Mouse (Mus musculus) midbrain, embryonic 15.5 days (tissue): ENCODE results near the gene Lrrc31. TPM values are rescaled to one million over a fixed set of nuclear protein-coding genes. Genes with fewer than 3 reads are reported as not detected.

ENCODE experiments used
- ATAC-seq: fragments of 200-750 bp; cut with Nextera tagmentation; replicated peaks from 2 replicates; pipeline ENCODE4 v1.8.0; 2017; ENCODE audit warnings: moderate TSS enrichment
- H3K27ac ChIP-seq: fragments of 300-500 bp; sonication (generic); 2 replicates; pipeline ENCODE4 v1.5.1; 2015; ENCODE audit warnings: mild to moderate bottlenecking, inconsistent platforms
- H3K27me3 ChIP-seq: fragments of 300-500 bp; sonication (generic); replicated peaks from 2 replicates; pipeline ENCODE4 v1.6.1; 2015; ENCODE audit warnings: inconsistent platforms
- H3K36me3 ChIP-seq: fragments of 300-500 bp; sonication (generic); replicated peaks from 2 replicates; pipeline ENCODE4 v1.6.1; 2015; ENCODE audit warnings: inconsistent platforms
- H3K4me1 ChIP-seq: fragments of 300-500 bp; sonication (generic); 2 replicates; pipeline ENCODE4 v1.6.1; 2015; ENCODE audit warnings: inconsistent platforms
- H3K4me2 ChIP-seq: fragments of 300-500 bp; sonication (generic); 2 replicates; pipeline ENCODE4 v1.6.1; 2015; ENCODE audit warnings: inconsistent platforms, mild to moderate bottlenecking, moderate library complexity
- H3K4me3 ChIP-seq: fragments of 300-500 bp; sonication (generic); 2 replicates; pipeline ENCODE4 v1.5.1; 2015; ENCODE audit warnings: mild to moderate bottlenecking, inconsistent platforms
- H3K9ac ChIP-seq: fragments of 300-500 bp; sonication (generic); 2 replicates; pipeline ENCODE4 v1.6.1; 2015; ENCODE audit warnings: mild to moderate bottlenecking, inconsistent platforms
- H3K9me3 ChIP-seq: fragments of 300-500 bp; sonication (generic); 2 replicates; pipeline ENCODE4 v1.6.1; 2016; ENCODE audit warnings: inconsistent platforms
- WGBS: fragments of 180-500 bp; shearing (Covaris S2); methylation state at CpG from one replicate; pipeline ENCODE4 v1.1.7; 2015; ENCODE audit warnings: mixed read lengths; 5-methylcytosine and 5-hydroxymethylcytosine counted together
- polyA plus RNA-seq: library from polyadenylated mRNA; unstranded; fragments of >200 nt; fragmentation: Nextera tagmentation; extraction: Ambion mirVana; gene quantifications from 2 replicates; pipeline ENCODE4 v1.2.1, GENCODE M21; 2015

The Lrrc31 gene
- polyA plus RNA-seq, 1 experiment from 2014 or later, result not detected

DNA sequence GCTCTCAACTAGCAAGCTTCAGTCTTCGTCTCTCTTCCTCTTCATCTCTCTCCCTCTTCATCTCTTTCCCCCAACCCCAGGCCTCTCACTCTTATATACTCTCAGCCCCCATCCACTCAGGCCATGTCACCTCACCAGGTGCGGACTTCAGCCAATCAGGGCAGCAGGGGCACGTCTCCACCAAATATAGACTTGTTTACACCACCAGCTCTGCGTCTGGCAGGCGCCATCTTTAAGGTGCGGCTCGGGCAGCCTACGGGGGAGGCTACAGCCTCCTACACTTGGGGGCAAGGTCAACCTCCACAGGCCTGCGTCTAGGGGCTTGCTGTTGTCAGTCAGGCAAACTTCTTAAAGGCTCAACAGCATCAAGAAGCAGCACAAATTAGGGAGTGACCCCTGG, 41.2 kb downstream of the Lrrc31 start:
- no peak for ATAC-seq
- Histone ChIP-seq H3K27ac (no peak overlapping the region), H3K36me3 (no peaks in the 10 kb centered on the region), H3K4me1 (no peaks in the 10 kb centered on the region), H3K9ac (no peak overlapping the region), H3K27me3 (no peaks in the 10 kb centered on the region), H3K9me3 (no peaks in the 10 kb centered on the region), H3K4me3 (no peak overlapping the region), H3K4me2 (no peak overlapping the region)
- WGBS, result 87% methylated on average over 9 of the region's 9 CpGs

DNA sequence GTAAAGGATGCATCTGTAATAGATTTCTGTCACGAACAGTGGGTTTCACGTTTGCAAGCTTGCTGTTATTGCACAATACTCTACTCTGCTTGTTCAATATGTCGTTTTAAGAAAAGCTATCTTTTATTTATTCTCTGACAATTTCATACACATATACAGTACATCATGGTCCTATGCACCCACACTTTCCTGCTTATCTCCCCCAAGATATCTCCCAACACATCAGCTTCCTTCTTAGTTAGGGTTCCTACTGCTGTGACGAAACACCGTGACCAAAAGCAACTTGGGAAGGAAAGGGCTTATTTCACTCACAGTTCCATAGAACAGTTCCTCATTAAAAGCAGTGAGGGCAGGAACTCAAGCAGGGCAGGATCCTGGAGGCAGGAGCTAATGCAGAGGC, 43.7 kb downstream of the Lrrc31 start:
- H3K9ac ChIP-seq, result no peak overlapping the region
- WGBS, result 92% methylated on average over 5 of the region's 5 CpGs
- H3K27ac ChIP-seq, result no peak overlapping the region
- no peak overlapping the region for H3K4me2 ChIP-seq
- H3K27me3 ChIP-seq, result peaks cover 3% of the 10 kb centered on the region
- ATAC-seq, result no peak
- H3K4me3 ChIP-seq, result no peak overlapping the region
- H3K4me1 ChIP-seq, result no peaks in the 10 kb centered on the region
- H3K9me3 ChIP-seq, result no peaks in the 10 kb centered on the region
- H3K36me3 ChIP-seq, result no peaks in the 10 kb centered on the region

DNA sequence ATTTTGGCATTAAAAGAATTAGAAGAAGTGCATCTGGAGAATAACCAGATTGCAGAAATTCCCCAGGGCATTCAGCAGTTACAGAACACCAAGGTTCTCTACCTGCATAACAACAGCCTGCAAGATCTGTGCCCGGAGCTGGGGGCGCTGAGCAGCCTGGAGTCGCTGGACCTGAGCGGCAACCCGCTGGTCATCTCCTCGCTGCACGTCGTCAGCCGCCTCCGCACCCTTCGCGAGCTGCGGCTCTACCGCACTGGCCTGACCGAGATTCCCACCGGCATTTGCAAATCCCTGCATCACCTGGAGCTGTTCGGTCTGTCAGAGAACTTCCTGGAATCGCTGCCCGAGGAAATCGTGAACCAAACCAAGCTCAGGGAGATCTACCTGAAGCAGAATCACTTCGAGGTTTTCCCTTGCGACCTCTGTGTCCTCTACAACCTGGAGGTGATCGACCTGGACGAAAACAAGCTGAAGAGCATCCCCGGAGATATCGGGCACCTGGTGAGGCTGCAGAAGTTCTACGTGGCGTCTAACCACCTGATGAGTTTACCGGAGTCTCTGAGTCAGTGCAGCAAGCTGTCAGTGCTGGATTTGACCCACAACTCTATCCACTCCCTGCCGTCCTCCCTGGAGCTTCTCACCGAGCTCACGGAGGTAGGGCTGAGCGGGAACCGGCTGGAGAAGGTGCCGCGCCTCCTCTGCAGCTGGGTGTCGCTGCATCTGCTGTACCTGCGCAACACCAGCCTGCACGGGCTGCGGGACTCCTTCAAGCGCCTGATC, 49.4 kb downstream of the Lrrc31 start:
- Histone ChIP-seq H3K9me3 (no peaks in the 10 kb centered on the region), H3K27me3 (peaks cover 20% of the 10 kb centered on the region), H3K4me2 (peak overlapping the region; percentile 88), H3K36me3 (no peaks in the 10 kb centered on the region), H3K9ac (peak overlapping the region; percentile 13), H3K27ac (no peak overlapping the region), H3K4me1 (peaks cover 14% of the 10 kb centered on the region), H3K4me3 (peak overlapping the region; percentile 46)
- WGBS, result under 1% methylated on average over 41 of the region's 41 CpGs
- ATAC-seq, result peak; percentile 92

DNA sequence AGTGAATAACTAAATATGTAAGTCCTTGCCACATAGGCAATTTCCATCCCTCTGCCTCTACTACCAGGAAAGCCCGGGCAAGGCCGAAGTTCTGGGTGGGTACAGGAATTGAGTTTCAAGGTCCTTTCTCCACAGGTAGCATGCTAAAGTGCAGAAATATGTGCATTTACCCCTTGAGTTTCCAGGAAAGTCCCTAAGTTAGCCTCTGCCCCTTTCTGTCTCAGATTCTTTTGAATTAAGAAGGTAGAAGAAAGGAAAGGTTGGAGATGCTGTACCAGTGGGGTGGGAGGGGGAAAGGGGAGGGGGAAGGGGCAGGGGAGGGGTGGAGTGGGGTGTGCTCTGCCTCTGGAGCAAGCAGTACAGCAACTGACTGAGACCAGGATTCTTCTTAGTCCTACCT, 51.2 kb downstream of the Lrrc31 start:
- Histone ChIP-seq H3K4me1 (peaks cover 14% of the 10 kb centered on the region), H3K9me3 (no peaks in the 10 kb centered on the region), H3K9ac (no peak overlapping the region), H3K4me2 (no peak overlapping the region), H3K27me3 (peaks cover 20% of the 10 kb centered on the region), H3K36me3 (no peaks in the 10 kb centered on the region), H3K4me3 (no peak overlapping the region), H3K27ac (no peak overlapping the region)
- ATAC-seq, result no peak
- 92% methylated on average over 2 of the region's 2 CpGs for WGBS

DNA sequence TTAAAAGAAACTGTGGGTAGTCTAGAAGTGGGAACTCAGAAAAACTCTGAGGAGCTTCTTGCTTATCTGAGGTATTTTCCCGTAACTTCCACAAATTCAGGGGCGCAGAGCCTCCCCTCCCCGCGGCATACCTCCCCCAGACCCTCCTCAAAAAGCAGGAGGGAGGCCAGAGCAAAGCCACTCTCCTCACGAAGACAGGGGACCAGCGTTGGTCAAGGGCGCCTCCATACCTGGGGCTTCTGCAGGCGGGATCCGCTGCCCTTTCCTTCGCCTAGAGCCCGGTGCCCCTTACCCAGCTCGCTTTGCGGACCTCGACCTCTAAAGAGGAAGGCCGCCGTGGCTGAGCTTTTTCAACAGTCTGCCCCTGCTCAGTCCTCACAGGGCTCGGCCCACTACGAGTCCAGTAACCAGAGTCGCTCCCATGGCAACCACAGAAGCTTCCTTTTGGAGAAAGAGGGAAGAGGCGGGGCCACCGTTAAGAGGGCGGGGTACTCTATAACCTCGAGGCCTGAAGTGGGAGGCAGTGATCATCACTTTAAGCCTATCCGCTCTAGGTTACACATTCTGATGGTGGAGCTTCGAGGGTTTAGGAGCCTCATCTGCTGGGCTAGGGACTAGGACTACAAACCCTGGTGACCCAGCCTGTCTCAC, 52.1 kb downstream of the Lrrc31 start, which contains the start of gene Lrrc34:
Gene Lrrc34, minus strand, starts transcription at position 430 of the 651 bp plus-strand sequence.
- peak within 1 kb of the TSS; percentile 34 for H3K4me3 ChIP-seq
- H3K27me3 ChIP-seq, result peaks cover 20% of the 10 kb centered on the region
- no peak within 1 kb of the TSS for H3K27ac ChIP-seq
- peak within 1 kb of the TSS; percentile 41; the same call in 1 of the 2 replicates for H3K9ac ChIP-seq
- H3K9me3 ChIP-seq, result no peaks in the 10 kb centered on the region
- no peaks in the 10 kb centered on the region for H3K36me3 ChIP-seq
- H3K4me1 ChIP-seq, result peaks cover 14% of the 10 kb centered on the region
- 3% methylated on average over 25 of the region's 25 CpGs for WGBS
- peak within 1 kb of the TSS; percentile 66 for H3K4me2 ChIP-seq
- peak; percentile 76 for ATAC-seq

DNA sequence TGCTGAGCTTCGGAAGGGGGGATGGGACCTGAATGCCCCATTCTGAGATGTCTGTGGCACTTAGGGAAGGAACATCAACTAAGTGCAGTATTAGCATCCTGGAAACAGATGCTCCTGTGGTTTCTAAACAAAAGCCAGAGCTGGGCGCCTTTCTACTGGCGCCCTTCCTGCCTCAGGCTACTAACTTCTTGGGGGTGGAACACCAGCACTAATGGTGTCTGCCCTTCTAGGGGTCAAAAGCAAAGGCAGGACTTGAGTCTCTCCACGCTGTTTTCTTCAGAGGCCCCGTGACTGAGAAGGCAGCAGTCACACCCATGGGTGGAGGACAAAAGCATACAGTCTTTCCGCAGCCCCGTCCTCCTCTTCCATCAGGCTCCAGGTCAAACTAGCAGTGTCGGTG, 52.9 kb downstream of the Lrrc31 start:
- H3K9me3 ChIP-seq, result no peaks in the 10 kb centered on the region
- no peak for ATAC-seq
- no peak overlapping the region for H3K9ac ChIP-seq
- H3K27me3 ChIP-seq, result peaks cover 20% of the 10 kb centered on the region
- H3K4me2 ChIP-seq, result no peak overlapping the region
- no peak overlapping the region for H3K27ac ChIP-seq
- H3K36me3 ChIP-seq, result no peaks in the 10 kb centered on the region
- H3K4me1 ChIP-seq, result peaks cover 14% of the 10 kb centered on the region
- no peak overlapping the region for H3K4me3 ChIP-seq
- 59% methylated on average over 8 of the region's 8 CpGs for WGBS

DNA sequence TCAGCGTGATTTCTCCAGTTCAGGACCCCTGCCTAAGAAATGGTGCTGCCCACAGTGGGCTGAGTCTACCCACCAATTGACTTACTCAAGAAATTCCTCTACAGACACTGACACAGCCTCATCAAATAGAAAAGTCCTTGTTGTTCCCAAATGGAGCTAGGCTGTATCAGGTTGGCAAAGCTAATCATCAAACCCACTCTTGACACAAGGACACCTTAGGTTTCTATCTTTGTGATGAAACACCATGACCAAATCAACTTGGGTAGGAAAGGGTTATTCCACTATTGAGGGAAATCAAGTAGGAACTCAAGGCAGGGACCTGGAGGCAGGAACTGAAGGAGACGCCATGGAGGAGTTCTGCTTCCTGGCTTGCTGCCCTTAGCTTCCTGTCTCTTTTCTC, 55.4 kb downstream of the Lrrc31 start, which contains the start of gene Lrriq4:
Gene Lrriq4, plus strand, starts transcription at position 301 of the 400 bp plus-strand sequence.
- Histone ChIP-seq H3K27ac (no peak within 1 kb of the TSS), H3K27me3 (peaks cover 10% of the 10 kb centered on the region), H3K4me2 (no peak within 1 kb of the TSS), H3K36me3 (no peaks in the 10 kb centered on the region), H3K9ac (no peak within 1 kb of the TSS), H3K9me3 (no peaks in the 10 kb centered on the region), H3K4me3 (no peak within 1 kb of the TSS), H3K4me1 (peaks cover 4% of the 10 kb centered on the region)
- ATAC-seq, result no peak
- WGBS, result 74% methylated on average over 2 of the region's 2 CpGs

DNA sequence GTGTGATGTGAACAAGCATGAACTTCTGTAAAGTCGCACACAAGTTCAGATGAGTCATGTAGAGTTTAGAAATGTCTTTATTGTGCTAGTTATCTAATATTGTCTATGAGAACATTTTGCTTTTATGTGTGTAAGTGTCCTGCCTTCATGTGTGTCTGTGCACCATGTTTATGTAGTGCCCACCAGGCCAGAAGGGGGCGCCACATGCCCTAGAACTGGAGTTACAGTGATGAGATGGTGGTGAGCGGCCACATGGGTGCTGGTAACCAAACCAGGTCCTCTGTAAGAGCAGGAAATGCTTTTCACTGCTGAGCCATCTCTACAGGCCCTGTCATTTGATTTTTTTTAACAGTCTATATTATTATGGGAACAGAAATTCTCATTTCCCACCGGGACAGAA, 64.0 kb downstream of the Lrrc31 start:
- Histone ChIP-seq H3K36me3 (no peaks in the 10 kb centered on the region), H3K9ac (no peak overlapping the region), H3K27me3 (no peaks in the 10 kb centered on the region), H3K9me3 (no peaks in the 10 kb centered on the region), H3K27ac (no peak overlapping the region), H3K4me1 (no peaks in the 10 kb centered on the region), H3K4me3 (no peak overlapping the region), H3K4me2 (no peak overlapping the region)
- ATAC-seq, result no peak
- WGBS, result 81% methylated on average over 4 of the region's 4 CpGs

DNA sequence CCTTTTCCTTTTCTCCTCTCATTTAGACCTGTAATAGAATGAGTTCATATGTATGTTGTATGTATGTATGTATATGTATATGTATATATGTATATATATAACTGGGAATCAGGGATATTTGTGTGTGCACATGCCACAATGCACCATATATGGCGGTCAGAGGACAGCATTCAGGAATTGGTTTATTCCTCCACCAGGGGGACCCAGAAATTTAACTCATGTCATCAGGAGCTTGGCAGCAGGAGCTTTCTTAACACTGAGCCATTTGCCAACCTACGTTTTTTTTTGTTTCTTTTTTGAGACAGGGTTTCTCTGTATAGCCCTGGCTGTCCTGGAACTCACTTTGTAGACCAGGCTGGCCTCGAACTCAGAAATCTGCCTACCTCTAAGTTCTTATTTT, 66.0 kb downstream of the Lrrc31 start:
- Histone ChIP-seq H3K9me3 (no peaks in the 10 kb centered on the region), H3K4me2 (no peak overlapping the region), H3K27ac (no peak overlapping the region), H3K27me3 (no peaks in the 10 kb centered on the region), H3K4me3 (no peak overlapping the region), H3K4me1 (no peaks in the 10 kb centered on the region), H3K9ac (no peak overlapping the region), H3K36me3 (no peaks in the 10 kb centered on the region)
- 56% methylated on average over 3 of the region's 3 CpGs for WGBS
- no peak for ATAC-seq

Other genes starting within 250 kb of the Lrrc31 start
- gene Mecom, start 151.8 kb downstream of the Lrrc31 start, polyA plus RNA-seq, result 4.4 and 5.2 TPM in 2 replicates
- gene Actrt3, start 99.9 kb downstream of the Lrrc31 start, polyA plus RNA-seq, result 0.22 and 0.56 TPM in 2 replicates
- 26.9 and 30.8 TPM in 2 replicates for gene Mynn, start 97.8 kb downstream of the Lrrc31 start, polyA plus RNA-seq
- gene Lrriq4, start 55.3 kb downstream of the Lrrc31 start, polyA plus RNA-seq, result 0.09 TPM in 1 of 2 replicates, not detected in the other
- gene Lrrc34, start 52.0 kb downstream of the Lrrc31 start, polyA plus RNA-seq, result 0.87 and 1.4 TPM in 2 replicates
- gene Samd7, start 46.5 kb upstream of the Lrrc31 start, polyA plus RNA-seq, result 0.05 TPM in 1 of 2 replicates, not detected in the other
- gene Sec62, start 93.0 kb upstream of the Lrrc31 start, polyA plus RNA-seq, result 74.7 and 85.6 TPM in 2 replicates
- gene Gpr160, start 156.1 kb upstream of the Lrrc31 start, polyA plus RNA-seq, result 1.0 and 1.5 TPM in 2 replicates